Mouse (Mus musculus) hematopoietic stem cell, adult 5-6 weeks (primary cell): ENCODE data around the gene Slc9a9. TPM values are rescaled to one million over a fixed set of nuclear protein-coding genes. Genes with fewer than 3 reads are reported as not detected.

Source experiments
- ATAC-seq, 2 experiments: fragments of 125-278 bp in 1 of 2; replicated peaks in 1 of 2; 2 replicates each; pipeline ENCODE4 v1.8.0; 2016 to 2017; ENCODE audit warnings: inconsistent platforms in 2 of 2, mild to moderate bottlenecking in 2 of 2, moderate number of reproducible peaks in 2 of 2, low read depth in 1 of 2, moderate TSS enrichment in 1 of 2; ENCODE audit not compliant: low FRiP score in 2 of 2, poor library complexity in 2 of 2, severe bottlenecking in 2 of 2, insufficient read depth in 1 of 2, low TSS enrichment in 1 of 2
- total RNA-seq: library from RNA; stranded (forward); fragments of 172-1452, 232-1000 nt; gene quantifications from 2 replicates; pipeline ENCODE4 v1.2.3, GENCODE M21; 2017

The Slc9a9 gene
- total RNA-seq, 1 experiment from 2014 or later: 16.7 TPM

DNA sequence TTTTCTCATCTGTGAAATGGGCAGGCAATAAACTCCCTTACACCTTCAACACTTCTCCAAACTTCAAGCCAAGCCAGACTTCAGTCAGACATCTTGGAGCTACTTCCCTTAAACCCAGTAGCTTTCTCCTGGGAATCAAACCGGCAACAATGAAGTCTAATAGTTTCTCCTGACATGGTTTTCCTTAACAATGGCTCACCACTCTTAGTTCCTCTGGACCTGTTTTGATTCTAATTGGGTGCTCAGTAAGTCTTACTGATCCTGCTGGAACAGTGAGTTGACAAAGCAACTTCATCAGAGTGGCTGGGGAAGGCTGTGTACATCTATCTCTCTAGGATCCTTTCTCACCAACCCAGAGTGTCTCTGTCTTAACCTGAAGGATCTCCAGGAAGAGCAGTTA is 5.0 kb downstream of the Slc9a9 start:
- no peak for ATAC-seq

DNA sequence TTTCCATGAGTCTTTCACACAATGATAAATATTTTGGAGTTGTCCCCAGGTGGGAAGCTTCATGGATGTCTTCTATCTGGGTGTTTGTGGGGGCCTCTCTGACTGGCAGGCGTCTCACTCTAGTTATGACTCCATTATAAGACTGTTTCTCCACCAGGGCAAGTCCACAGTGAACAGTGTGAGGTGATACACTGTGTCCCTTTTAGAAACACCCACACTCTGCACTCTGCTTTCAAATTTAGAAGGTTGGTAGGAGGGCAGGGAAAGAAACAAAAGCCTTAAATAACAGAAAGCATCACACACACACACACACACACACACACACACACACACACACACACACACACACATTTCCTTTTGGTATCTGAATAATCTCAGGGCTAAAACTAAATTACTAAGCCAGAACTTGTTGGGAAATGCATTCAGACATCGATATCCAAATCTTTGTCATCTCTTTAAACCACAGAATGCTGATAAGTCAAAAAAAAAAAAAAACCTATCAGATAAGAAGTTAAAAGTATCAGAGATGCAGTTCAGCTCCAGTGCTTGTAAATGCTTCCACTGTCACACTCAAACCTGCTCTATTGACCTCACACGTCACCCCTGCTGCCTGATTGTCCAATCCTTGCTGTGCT is 8.4 kb downstream of the Slc9a9 start:
- peak in 1 of 2 experiments; percentile 32; a peak in 1 of 4 replicates for ATAC-seq

DNA sequence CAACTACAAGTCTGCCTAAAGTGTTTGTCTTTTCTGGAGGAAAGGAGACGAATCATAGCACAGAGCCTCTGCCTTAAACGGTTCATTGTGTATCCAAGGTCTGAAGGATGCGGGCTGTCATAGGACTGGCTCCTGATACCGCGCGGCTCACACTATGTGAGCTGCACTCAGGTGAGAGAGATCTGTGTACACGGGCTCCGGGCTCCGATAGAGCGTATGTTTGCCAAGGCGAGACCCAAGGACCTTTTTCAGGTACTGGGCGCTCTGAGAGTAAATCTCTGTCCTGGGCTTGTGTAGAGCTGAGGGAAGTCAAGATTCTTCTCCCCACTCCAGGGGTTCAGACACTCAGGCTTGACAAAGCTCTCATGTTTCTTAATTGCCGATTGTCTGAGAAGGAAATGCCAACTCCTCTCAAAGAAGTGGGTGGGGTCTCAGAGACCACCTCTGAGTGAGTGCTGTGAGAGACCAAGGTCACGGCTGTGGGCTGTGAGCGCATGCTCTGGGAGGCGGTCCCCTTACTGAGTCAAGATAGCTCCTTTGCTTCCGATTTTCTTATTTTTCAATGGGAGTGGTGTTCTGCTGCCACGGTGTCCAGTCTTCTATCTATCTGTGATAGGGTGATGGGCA is 10.9 kb downstream of the Slc9a9 start:
- no peak for ATAC-seq

DNA sequence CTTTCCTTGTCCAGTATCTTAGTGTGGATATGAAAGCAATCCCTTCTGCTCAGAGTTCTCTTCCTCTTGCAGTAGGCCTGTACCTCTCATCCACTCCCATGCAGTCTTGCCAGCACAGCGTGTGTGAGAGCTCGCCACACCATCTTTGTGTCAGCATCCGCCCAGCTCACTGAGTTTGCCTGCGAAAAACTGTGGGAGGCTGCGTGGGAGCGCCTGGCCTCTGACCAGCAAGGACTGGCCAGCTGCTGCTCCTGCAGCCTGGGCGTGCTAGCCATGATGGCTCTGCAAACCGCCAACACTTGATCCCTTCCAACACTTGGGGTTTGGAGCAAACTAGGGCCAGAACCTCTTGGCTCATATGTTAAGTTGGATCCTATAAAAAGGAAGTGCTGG is 11.4 kb downstream of the Slc9a9 start:
- ATAC-seq: no peak

DNA sequence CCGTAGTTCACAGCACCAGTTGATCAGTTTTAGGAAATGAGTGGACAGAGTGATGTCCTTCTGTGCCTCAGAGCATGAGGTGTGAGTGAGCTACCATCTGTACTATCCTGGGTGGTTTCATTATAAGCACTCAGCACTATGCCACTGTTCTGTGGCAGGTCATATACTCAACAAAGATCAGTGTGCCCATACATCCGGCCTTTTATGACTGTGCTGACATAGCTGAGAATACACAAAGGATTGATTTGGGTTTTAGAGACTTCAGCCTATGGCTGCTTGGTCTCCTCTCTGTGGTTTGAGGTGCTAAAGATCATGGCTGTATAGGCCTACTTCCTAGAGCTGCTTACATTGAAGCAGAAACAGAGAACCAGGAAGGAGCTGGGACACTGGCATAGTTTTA is 12.6 kb downstream of the Slc9a9 start:
- no peak for ATAC-seq

DNA sequence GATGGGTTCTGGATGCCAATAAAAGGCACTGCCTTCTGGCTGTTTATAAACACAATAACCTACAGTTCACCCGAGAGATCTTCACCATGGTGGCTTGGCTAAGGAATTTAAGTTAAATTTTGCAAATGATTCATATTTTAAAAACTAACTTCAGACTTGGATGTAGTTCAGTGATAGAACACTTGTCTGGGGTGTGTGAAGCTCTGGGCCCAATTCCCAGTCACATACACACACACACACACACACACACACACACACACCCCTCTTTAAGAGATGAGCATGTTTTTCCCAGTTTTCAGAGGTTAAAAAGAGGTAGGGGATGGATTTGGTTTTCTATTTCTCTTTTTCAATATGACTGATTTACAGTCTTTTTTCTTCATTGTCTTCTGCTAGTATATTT is 15.9 kb downstream of the Slc9a9 start:
- ATAC-seq: no peak

DNA sequence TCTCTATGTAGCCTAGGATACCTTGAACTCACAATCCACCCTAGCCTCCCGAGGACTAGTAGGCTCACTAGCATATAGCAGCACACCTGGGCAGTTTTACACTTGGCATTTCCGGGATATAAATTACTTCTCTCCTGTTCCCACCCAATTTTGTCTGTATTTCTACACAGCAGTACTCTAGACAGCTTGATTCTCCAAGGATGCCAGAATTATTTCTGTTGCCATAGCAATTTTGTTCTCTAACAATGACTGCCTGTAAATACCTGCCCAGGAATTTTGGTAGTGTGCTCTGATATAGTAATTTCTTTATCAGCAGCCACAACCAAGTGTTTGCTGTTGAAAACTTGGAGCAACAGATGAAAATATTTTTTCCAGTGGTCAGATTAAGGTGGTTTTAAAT is 16.7 kb downstream of the Slc9a9 start:
- ATAC-seq: no peak

DNA sequence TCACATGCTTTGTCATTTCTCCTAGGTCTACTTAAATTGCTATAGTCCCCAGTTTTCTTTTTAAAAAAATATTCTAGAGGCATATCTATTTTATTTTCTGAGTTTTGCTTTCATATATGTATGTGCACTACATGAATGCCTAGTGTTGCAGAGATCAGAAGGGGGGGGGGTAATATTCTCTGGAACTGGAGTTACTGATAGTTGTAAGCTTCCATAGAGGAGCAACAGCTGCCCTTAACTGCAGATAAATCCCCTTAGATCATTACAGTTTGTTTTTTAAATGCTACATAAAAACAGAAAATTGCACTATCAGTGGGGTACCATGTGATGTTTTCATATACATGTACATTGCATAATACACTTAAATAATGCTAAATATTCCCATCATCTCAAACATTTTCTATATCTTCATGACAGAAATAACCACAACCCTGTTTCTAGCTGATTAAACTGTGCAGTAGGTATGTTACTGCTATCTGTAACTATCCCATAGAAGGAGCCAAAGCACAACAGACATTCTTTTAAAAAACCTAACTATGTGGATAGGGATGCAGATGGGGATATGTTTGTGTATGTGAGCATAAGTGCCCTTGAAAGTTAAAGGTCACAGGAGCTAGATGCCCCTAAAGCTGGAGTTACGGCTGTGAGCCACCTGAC is 17.6 kb downstream of the Slc9a9 start:
- no peak for ATAC-seq

DNA sequence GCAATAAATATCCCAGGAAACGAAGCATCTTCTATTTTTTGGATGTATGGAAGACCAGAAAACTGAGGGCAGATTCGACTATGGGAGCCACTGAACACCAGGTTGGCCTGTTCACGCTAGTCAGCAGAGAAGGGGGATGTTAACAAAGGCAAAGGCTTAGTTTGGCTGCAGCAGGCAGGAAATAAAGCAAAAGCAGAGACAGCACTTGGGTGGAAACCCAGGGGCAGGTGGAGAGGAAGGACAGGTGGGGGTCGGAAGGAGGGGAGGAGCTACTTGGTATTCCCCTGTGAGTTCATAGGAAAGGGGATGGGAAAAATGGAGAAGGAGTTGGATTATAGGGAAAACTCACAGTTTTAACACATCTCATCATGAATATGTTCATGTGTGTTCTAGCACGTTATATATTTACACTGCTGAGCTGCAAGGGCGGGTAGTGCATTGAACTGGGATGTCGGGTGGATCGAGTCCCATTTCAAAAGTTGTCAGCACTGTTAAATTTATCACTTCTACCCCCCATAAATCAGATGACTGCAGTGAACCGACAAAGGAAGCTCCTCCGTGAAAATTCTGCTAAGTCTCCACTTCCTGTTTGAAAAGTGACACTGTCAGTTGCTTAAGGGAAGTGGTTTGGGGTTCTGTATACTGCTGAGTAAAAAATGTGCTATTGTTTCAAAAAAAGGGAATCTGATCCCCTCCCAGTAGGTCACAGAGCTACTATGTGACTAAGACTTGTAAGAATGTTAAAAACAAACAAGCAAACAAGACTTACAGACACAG is 21.8 kb downstream of the Slc9a9 start:
- ATAC-seq: peak; percentile 68 to 80

DNA sequence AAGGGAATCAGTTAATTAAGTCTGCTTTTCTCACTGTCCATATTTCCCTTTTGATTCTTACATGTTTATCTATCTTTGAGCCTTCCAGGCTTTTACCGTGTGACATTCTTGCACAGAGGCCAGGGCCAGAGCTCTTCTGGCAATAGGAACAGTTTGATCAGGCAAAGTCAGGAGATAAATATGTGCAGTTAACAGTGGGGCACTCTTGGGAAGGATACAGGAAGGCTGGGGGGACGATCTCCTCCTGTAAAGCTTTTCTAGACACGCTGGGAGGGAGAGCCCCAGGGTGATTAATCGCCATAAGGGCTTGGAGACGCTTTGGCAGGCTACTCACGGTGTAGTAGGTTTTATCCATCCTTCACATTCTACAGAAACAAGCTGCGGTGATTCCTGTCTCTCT is 22.4 kb downstream of the Slc9a9 start:
- ATAC-seq: 0 out of 4 replicates have a peak, but pooled peaks of 1 of the 2 experiments have one; percentile 0

DNA sequence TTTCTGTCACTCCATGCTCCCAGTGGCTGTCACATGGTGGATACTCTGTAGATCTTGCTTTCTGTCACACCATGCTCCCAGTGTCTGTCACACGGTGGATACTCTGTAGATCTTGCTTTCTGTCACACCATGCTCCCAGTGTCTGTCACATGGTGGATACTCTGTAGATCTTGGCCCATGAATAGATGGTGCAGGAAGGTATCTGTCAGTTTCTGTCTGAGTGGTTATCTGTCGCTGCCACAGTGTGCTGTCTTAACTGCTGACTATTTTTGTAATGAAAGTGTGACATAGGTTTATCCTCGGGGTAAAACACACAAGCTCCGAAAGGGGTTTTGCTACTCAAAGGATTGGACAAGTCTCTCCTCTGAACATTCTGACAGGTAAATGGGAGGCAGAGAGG is 24.5 kb downstream of the Slc9a9 start:
- no peak for ATAC-seq

DNA sequence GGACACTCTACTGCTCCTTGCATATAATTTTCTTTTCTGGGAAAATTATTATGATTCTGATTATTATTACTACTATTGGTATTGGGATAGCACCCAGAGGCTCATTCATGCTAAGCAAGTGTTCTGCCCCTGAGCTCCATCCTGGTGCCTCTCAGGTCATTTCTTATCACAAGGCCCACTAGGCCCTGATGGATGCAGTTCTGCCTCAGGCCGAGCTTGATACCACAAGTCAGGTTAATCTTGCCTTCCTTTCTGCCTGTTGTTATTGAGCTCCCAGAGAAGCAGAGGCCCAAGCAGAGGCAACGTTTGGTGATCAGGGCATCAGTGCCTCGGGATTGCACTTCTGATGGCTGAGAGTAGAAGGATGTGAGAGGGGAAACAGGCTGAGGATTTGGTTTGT is 25.3 kb downstream of the Slc9a9 start:
- ATAC-seq: no peak

DNA sequence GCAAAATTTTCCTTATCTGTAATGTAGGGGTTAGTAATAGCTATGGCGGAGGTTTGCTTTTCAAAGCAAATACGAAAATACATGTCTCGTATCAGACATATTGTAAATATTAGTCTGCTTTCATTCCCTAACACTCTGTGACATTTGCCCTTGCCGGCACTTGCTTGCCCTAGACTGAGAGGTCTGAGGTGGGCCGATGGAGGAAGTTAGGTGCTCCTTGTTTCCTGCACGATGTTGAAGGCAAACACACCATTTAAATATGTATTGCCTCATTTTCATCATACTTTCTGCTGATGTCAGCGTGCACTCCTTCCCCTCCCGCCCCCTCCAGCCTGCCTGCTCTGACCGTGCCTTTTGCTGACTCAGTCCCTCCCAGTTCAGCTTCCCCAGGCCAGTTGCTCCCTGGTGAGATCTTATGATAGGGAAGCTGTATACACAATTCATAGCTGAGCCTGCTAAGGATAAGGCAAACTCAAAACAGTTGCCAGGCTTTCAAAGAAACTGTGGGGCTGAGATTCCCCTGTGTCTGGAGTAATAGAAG is 26.9 kb downstream of the Slc9a9 start:
- ATAC-seq: peak; percentile 84

DNA sequence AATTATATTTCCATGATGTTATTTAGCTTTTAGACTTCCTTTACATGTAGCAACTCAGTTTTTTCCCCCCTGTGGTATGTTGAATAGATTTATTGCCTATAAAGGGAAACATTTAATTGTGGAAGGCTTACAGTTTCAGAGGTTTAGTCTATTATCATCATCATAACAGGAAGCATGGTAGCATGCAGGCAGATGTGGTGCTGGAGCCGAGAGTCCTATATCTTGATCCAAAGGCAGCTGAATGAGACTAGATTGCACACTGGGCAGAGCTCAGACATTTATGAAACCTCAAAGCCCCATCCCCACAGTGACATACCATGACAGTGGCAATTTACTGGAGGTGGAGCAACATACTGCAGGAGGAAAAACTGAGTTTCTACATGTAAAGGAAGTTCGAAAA is 28.5 kb downstream of the Slc9a9 start:
- no peak for ATAC-seq

DNA sequence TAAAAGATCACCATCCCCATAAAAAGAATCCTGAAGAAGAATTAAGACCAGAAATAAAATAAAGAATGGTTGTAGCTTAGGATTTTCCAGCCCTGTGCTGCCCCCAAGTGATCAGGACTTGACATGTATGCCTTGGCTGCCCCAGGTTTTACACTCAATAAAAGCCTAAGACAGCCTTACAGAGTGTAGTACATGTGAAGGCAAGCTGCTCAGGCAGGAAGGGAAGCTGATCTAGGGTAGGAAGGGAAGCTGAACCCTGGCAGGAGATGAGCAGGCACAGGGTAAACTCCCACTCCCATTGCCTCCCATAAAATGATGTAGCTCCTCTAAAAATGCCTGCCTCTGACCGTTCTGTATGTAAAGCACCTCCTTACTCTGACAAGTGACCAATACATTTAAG is 30.8 kb downstream of the Slc9a9 start:
- ATAC-seq: peak; percentile 35 to 46; a peak in 1 of 4 replicates

DNA sequence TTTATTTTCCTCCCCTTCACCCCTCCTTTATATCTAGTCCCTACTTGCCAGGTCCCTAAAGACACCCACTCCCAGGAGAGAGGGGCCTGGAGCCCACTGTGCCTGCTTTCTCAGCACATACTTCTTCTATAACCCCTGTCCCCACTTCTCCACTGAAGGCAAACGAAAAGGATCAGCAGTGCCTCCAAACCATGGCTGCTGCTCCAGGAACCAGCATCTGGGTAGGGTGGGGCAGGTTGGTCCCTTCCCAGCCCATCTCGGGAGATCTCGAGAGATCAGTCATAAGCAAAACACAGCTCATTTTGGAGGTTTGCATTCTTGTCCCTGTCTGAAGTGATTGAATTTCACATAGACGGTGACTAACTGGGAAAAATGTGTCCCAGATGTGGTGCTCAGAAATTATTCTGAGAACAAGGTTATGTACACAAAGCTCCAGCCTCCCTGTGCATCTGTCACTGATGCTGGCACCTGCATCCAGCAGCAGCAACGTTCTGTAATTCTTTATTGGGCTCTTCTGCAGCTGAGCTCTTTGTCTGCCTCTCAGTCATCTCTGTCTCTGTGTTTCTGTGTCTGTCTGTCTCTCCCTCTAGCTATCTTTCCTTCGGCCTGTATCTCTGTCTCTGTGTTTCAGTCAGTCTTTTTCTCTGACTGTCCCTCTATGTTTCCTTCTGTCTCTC is 31.6 kb downstream of the Slc9a9 start:
- no peak for ATAC-seq

DNA sequence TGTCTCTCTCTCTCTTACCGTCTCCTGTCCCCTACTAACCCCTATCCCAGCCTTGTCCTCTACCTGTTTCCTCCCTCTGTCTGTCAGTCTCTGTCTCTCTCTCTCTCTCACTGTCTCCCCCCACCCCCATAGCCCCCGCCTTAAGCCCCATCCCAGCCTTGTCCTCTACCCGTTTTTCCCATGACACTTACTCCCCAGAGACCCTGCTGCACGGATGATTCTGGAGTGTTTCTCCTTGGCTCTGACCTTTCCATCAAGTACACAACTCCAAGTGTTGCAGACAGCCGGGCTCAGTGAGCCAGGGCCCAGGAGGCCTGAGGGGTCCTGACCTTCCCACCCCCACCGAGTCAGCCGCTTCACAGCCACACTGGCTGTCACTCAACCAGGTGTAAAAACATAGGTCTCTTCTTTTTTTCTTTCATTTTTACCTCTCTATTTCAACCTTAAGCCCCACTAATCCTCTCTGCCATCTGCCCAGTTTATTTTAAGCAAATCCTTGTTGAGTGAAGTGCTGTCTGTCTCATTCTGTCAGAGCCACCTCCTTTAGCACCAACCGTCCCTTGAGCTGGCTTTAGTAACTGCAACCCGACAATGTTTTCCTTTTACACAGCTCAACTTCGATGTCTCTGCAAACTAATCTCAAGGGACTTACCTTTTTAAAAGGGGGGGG is 32.4 kb downstream of the Slc9a9 start:
- ATAC-seq: no peak
